In genomic region chr11:95657449-95657848, GRCm38 (mm10) we compare ENCODE assay signal across 1 mouse cellular context.
TF ChIP-seq lines count a peak whose summit lies in the region.

No protein-coding gene starts in this region.

TF ChIP-seq in MEL, 35 proteins besides CTCF, POLR2A, EP300 and RAD21 (continued from another document):
- no peak for TF ChIP-seq RCOR1 (IDR thresholded peaks at IDR 0.05; ENCODE audit: low read depth, low read length)
- TF ChIP-seq CHD1 (IDR thresholded peaks at IDR 0.05; ENCODE audit: low read depth, low read length) = no peak
- TF ChIP-seq SIN3A (IDR thresholded peaks at IDR 0.05; ENCODE audit: low read length) = no peak
- no peak for TF ChIP-seq GABPA (IDR thresholded peaks at IDR 0.05; ENCODE audit: low read depth, low read length)
- no peak for TF ChIP-seq MEF2A (IDR thresholded peaks at IDR 0.05; ENCODE audit: extremely low read depth, insufficient replicate concordance, low read depth, low read length, poor library complexity, severe bottlenecking)
- TF ChIP-seq POLR2AphosphoS5 (IDR thresholded peaks at IDR 0.05; ENCODE audit: borderline replicate concordance, low read depth, low read length) = no peak
- TF ChIP-seq NRF1 (IDR thresholded peaks at IDR 0.05; ENCODE audit: insufficient read depth, low read depth, low read length, poor library complexity, severe bottlenecking) = no peak
- TF ChIP-seq MXI1 (IDR thresholded peaks at IDR 0.05; ENCODE audit: low read depth, low read length) = no peak
- no peak for TF ChIP-seq ZMIZ1 (IDR thresholded peaks at IDR 0.05; ENCODE audit: low read depth, low read length)
TF ChIP-seq in MEL: peak in this region for 0.
